Mouse (Mus musculus) frontal cortex, adult (tissue): ENCODE data around the gene Prss29.

Experiments
- ATAC-seq: cut with Nextera tagmentation; 2 replicates; pipeline ENCODE4 v1.9.2; 2017; ENCODE audit warnings: mild to moderate bottlenecking, moderate library complexity, mixed read lengths; ENCODE audit not compliant: low TSS enrichment

Gene Prss29

GRCm38 (mm10) chr17:25345462-25345861 is 27.0 kb downstream of the Prss29 start, which contains the start of gene Tpsab1:
Gene Tpsab1, minus strand, starts transcription at chr17:25345562.
- no peak for ATAC-seq

GRCm38 (mm10) chr17:25361291-25361690 is 42.8 kb downstream of the Prss29 start:
- ATAC-seq, result no peak

- peak; percentile 55; the same call in 1 of the 2 replicates for ATAC-seq
These were observed 45.3 kb downstream of the Prss29 start for GRCm38 (mm10) chr17:25363726-25364125.

GRCm38 (mm10) chr17:25366005-25366404 is 47.6 kb downstream of the Prss29 start, which contains the start of gene Tpsb2:
Gene Tpsb2, plus strand, starts transcription at chr17:25366305.
- ATAC-seq, result no peak

- no peak for ATAC-seq
These were observed 50.5 kb downstream of the Prss29 start, which contains the start of gene Tpsg1 for GRCm38 (mm10) chr17:25368973-25369372. Gene Tpsg1, plus strand, starts transcription at chr17:25369273.
